Mouse (Mus musculus): ENCODE measurements around the gene Ugdh.

DNA sequence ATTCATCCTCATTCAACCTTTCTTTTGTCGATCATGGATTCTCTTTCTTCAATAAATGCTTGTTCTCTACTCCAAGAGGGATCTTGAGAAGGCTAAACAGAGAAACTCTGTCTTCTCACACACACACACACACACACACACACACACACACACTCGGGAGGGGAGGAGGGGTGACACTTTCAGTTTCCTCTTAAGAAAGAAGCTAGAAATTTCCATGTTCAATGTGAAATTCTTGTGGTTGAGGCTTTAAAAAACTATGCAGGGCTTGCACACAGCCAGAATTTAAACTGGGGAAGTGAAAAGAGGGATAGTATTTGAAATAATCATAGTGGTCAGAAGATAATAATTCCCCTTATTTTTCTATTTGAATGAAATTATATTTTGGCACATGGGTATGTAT is 40.1 kb upstream of the Ugdh start:
- no peak for TF ChIP-seq POLR2A (IDR thresholded peaks at IDR 0.05; ENCODE audit: insufficient read depth, low read depth, low read length)
- no peak for TF ChIP-seq CTCF (IDR thresholded peaks at IDR 0.05)
- no peak for TF ChIP-seq EP300 (IDR thresholded peaks at IDR 0.05; ENCODE audit: insufficient read depth, low read depth, low read length)
